ENCODE assay signal across 12 mouse cellular contexts in genomic region chr9:23394652-23395317, GRCm38 (mm10).
DNase-seq lines count a peak whose midpoint lies in the region; ATAC-seq and TF ChIP-seq lines count a peak whose summit lies in the region.
"Had no signal": no experiment of that assay in that cellular context is flagged by ENCODE, and none has a peak within 500 bp of the region (broad histone marks: within the 10 kb centered on the region; RNA-seq: fewer than 3 reads in every experiment).

No protein-coding gene starts in this region.

- H3K27ac ChIP-seq in embryonic facial prominence, embryonic 14.5 days (replicated peaks; ENCODE audit: low read depth, low read length), result no peak overlapping the region
- no peak overlapping the region for H3K27ac ChIP-seq in embryonic facial prominence, embryonic 10.5 days (replicated peaks)
- H3K27ac ChIP-seq in left cerebral cortex, adult 2 months, result no peak overlapping the region
- no peak overlapping the region for H3K27ac ChIP-seq in lung, embryonic 16.5 days (ENCODE audit: low read length)
- H3K27ac ChIP-seq: embryonic facial prominence, embryonic 12.5 days; limb, embryonic 12.5 days; midbrain, embryonic 12.5 days had no signal

- DNase-seq in embryonic facial prominence, embryonic 14.5 days (ENCODE audit: low spot score), result peak; percentile 24
- DNase-seq in embryonic facial prominence, embryonic 10.5 days (ENCODE audit: low spot score), result no peak
- DNase-seq in left cerebral cortex, adult 2 months (ENCODE audit: extremely low spot score in 1 of 2, low spot score in 2 of 2), result no peak
- DNase-seq in left cerebral cortex, postnatal 36 days (ENCODE audit: low spot score in 2 of 2), result no peak
- DNase-seq in adipocyte (ENCODE audit: low spot score), result peak; percentile 13
- DNase-seq in ovary, postnatal 36 days (ENCODE audit: low spot score), result no peak
- no peak for DNase-seq in cerebellum, postnatal 4 days (ENCODE audit: low spot score in 2 of 2)
- DNase-seq: kidney, postnatal 14 days had no signal

- no peaks in the 10 kb centered on the region for H3K27me3 ChIP-seq in embryonic facial prominence, embryonic 14.5 days (replicated peaks; ENCODE audit: control insufficient read depth, insufficient read depth, low read length)
- H3K27me3 ChIP-seq in embryonic facial prominence, embryonic 10.5 days (replicated peaks; ENCODE audit: low read depth, poor library complexity, severe bottlenecking), result no peaks in the 10 kb centered on the region
- H3K27me3 ChIP-seq in lung, embryonic 16.5 days (ENCODE audit: control insufficient read depth, insufficient read depth, low read depth, low read length), result no peaks in the 10 kb centered on the region
- H3K27me3 ChIP-seq: embryonic facial prominence, embryonic 12.5 days; midbrain, embryonic 12.5 days had no signal

- no peaks in the 10 kb centered on the region for H3K4me1 ChIP-seq in embryonic facial prominence, embryonic 14.5 days (ENCODE audit: control insufficient read depth, insufficient read depth, low read length)
- H3K4me1 ChIP-seq in embryonic facial prominence, embryonic 10.5 days, result peaks cover 5% of the 10 kb centered on the region
- peaks cover 15% of the 10 kb centered on the region for H3K4me1 ChIP-seq in lung, embryonic 16.5 days (replicated peaks; ENCODE audit: control insufficient read depth, insufficient read depth, low read length)
- H3K4me1 ChIP-seq: embryonic facial prominence, embryonic 12.5 days; limb, embryonic 12.5 days; midbrain, embryonic 12.5 days had no signal

- 60% methylated on average over 6 of the region's 6 CpGs for WGBS in embryonic facial prominence, embryonic 14.5 days
- 73% methylated on average over 6 of the region's 6 CpGs for WGBS in embryonic facial prominence, embryonic 10.5 days
- WGBS in lung, embryonic 16.5 days, result 41% methylated on average over 6 of the region's 6 CpGs

- no peaks in the 10 kb centered on the region for H3K36me3 ChIP-seq in embryonic facial prominence, embryonic 14.5 days (ENCODE audit: control insufficient read depth, insufficient read depth, low read length)
- no peaks in the 10 kb centered on the region for H3K36me3 ChIP-seq in embryonic facial prominence, embryonic 10.5 days (replicated peaks)
- H3K36me3 ChIP-seq in lung, embryonic 16.5 days (ENCODE audit: control insufficient read depth, insufficient read depth, low read length), result no peaks in the 10 kb centered on the region
- H3K36me3 ChIP-seq: embryonic facial prominence, embryonic 12.5 days; limb, embryonic 12.5 days; midbrain, embryonic 12.5 days had no signal

- no peak overlapping the region for H3K9ac ChIP-seq in embryonic facial prominence, embryonic 14.5 days (ENCODE audit: low read depth, low read length)
- no peak overlapping the region for H3K9ac ChIP-seq in lung, embryonic 16.5 days (ENCODE audit: low read length)
- H3K9ac ChIP-seq: embryonic facial prominence, embryonic 12.5 days; limb, embryonic 12.5 days; midbrain, embryonic 12.5 days had no signal

- intact Hi-C loops in left cerebral cortex, adult 2 months (cut with DNase I), result loop anchor here (10.0 kb wide), 1 partner anchor 370 kb away; no protein-coding TSS in a partner anchor
- intact Hi-C loops in left cerebral cortex, postnatal 36 days (cut with DNase I), result no loop called here

- ATAC-seq in embryonic facial prominence, embryonic 14.5 days (ENCODE audit: low read depth), result no peak
- peak; percentile 88 for ATAC-seq in lung, embryonic 16.5 days (ENCODE audit: low read depth)

- H3K4me2 ChIP-seq in embryonic facial prominence, embryonic 14.5 days (ENCODE audit: low read depth, low read length), result no peak overlapping the region
- no peak overlapping the region for H3K4me2 ChIP-seq in lung, embryonic 16.5 days (ENCODE audit: low read depth, low read length)
- H3K4me2 ChIP-seq: embryonic facial prominence, embryonic 12.5 days; limb, embryonic 12.5 days; midbrain, embryonic 12.5 days had no signal

- H3K9me3 ChIP-seq in embryonic facial prominence, embryonic 14.5 days (ENCODE audit: control insufficient read depth, low read length), result no peaks in the 10 kb centered on the region
- H3K9me3 ChIP-seq in embryonic facial prominence, embryonic 10.5 days, result no peaks in the 10 kb centered on the region
- no peaks in the 10 kb centered on the region for H3K9me3 ChIP-seq in lung, embryonic 16.5 days (ENCODE audit: control insufficient read depth, low read length)
- H3K9me3 ChIP-seq: embryonic facial prominence, embryonic 12.5 days; limb, embryonic 12.5 days; midbrain, embryonic 12.5 days had no signal

- no peak overlapping the region for H3K4me3 ChIP-seq in embryonic facial prominence, embryonic 14.5 days (ENCODE audit: low read depth, low read length)
- no peak overlapping the region for H3K4me3 ChIP-seq in embryonic facial prominence, embryonic 10.5 days
- no peak overlapping the region for H3K4me3 ChIP-seq in left cerebral cortex, adult 2 months
- no peak overlapping the region for H3K4me3 ChIP-seq in lung, embryonic 16.5 days (ENCODE audit: low read length)
- H3K4me3 ChIP-seq: embryonic facial prominence, embryonic 12.5 days; limb, embryonic 12.5 days; midbrain, embryonic 12.5 days had no signal

- peak; percentile 21 for TF ChIP-seq CTCF in left cerebral cortex, adult 2 months (IDR thresholded peaks at IDR 0.05)

Comparison
In these comparisons a context has a peak if more than half of its experiments do, and no peak if none do; other contexts are left out.
1. DNase-seq: peak in embryonic facial prominence, embryonic 14.5 days (single experiment) and adipocyte (single experiment); none in embryonic facial prominence, embryonic 10.5 days (single experiment), left cerebral cortex, adult 2 months (0 of 2), left cerebral cortex, postnatal 36 days (0 of 2), ovary, postnatal 36 days (single experiment) and cerebellum, postnatal 4 days (0 of 2).